Comparison of ENCODE assay signal across 26 mouse cellular contexts in genomic region chr11:33654485-33654884, GRCm38 (mm10). TPM values are rescaled to one million over a fixed set of nuclear protein-coding genes. Genes with fewer than 3 reads are reported as not detected.
DNase-seq lines count a peak whose midpoint lies in the region; ATAC-seq and TF ChIP-seq lines count a peak whose summit lies in the region.
"Had no signal": no experiment of that assay in that cellular context is flagged by ENCODE, and none has a peak within 500 bp of the region (broad histone marks: within the 10 kb centered on the region; RNA-seq: fewer than 3 reads in every experiment).

No protein-coding gene starts in this region.

- ATAC-seq in erythroid progenitor cell, adult 5-6 weeks (replicated peaks; ENCODE audit: low FRiP score, poor library complexity, severe bottlenecking): no peak
- ATAC-seq: activated CD4-positive, CD25-positive, alpha-beta regulatory T cell, adult 4 months; CD4-positive, CD25-positive, alpha-beta regulatory T cell, adult 4 months; Patski had no signal

- peaks cover 0 to 14% of the 10 kb centered on the region in 2 experiments; a peak in 2 of 4 replicates for H3K4me1 ChIP-seq in CH12.LX (ENCODE audit: control insufficient read depth in 1 of 2, insufficient read depth in 2 of 2)
- H3K4me1 ChIP-seq in ES-E14 (ENCODE audit: control insufficient read depth in 2 of 2, insufficient read depth in 2 of 2, low read length in 2 of 2, poor library complexity in 1 of 2): no peaks in the 10 kb centered on the region
- H3K4me1 ChIP-seq in MEL (ENCODE audit: control insufficient read depth in 1 of 2, insufficient read depth in 2 of 2, low read length in 2 of 2): no peaks in the 10 kb centered on the region
- H3K4me1 ChIP-seq in heart, embryonic 10.5 days: no peaks in the 10 kb centered on the region

- H3K27ac ChIP-seq in CH12.LX (ENCODE audit: insufficient read depth, low read depth) (no peak overlapping the region), ES-E14 (ENCODE audit: insufficient read depth, low read depth, low read length, poor library complexity, severe bottlenecking) (no peak overlapping the region), MEL (ENCODE audit: control insufficient read depth, low read depth, low read length) (no peak overlapping the region)
- H3K27ac ChIP-seq in heart, embryonic 10.5 days: no peak overlapping the region

- H3K79me2 ChIP-seq in CH12.LX (replicated peaks; ENCODE audit: control insufficient read depth, extremely low read depth, insufficient read depth, poor library complexity, severe bottlenecking): no peaks in the 10 kb centered on the region
- no peaks in the 10 kb centered on the region for H3K79me2 ChIP-seq in MEL (ENCODE audit: control insufficient read depth, insufficient read depth, low read length, poor library complexity)
- no peaks in the 10 kb centered on the region for H3K79me2 ChIP-seq in myocyte (ENCODE audit: control insufficient read depth, insufficient read depth)

- no peaks in the 10 kb centered on the region for H3K36me3 ChIP-seq in CH12.LX (replicated peaks in 1 of 2; ENCODE audit: control insufficient read depth in 1 of 2, insufficient read depth in 1 of 2, low read length in 1 of 2)
- no peaks in the 10 kb centered on the region for H3K36me3 ChIP-seq in ES-E14 (ENCODE audit: control insufficient read depth, insufficient read depth, low read length, poor library complexity, severe bottlenecking)
- H3K36me3 ChIP-seq in MEL (ENCODE audit: control insufficient read depth in 1 of 2, insufficient read depth in 2 of 2, low read length in 2 of 2): no peaks in the 10 kb centered on the region
- no peaks in the 10 kb centered on the region for H3K36me3 ChIP-seq in myocyte (ENCODE audit: control insufficient read depth, insufficient read depth)
- H3K36me3 ChIP-seq in heart, embryonic 10.5 days: no peaks in the 10 kb centered on the region
- H3K36me3 ChIP-seq: G1E had no signal

- H3K4me2 ChIP-seq in CH12.LX (ENCODE audit: insufficient read depth, low read depth, poor library complexity, severe bottlenecking) (no peak overlapping the region), myocyte (ENCODE audit: low read depth) (peak overlapping the region; percentile 53)

- no peak overlapping the region for H3K4me3 ChIP-seq in CH12.LX (replicated peaks in 1 of 3; ENCODE audit: low read depth in 2 of 3, low read length in 2 of 3, poor library complexity in 1 of 3)
- H3K4me3 ChIP-seq in ES-E14 (ENCODE audit: insufficient read depth in 1 of 2, low read depth in 1 of 2, low read length in 2 of 2, poor library complexity in 1 of 2, severe bottlenecking in 1 of 2): no peak overlapping the region
- H3K4me3 ChIP-seq in MEL (ENCODE audit: control insufficient read depth in 1 of 2, insufficient read depth in 1 of 2, low read depth in 2 of 2, low read length in 2 of 2): no peak overlapping the region
- no peak overlapping the region for H3K4me3 ChIP-seq in myocyte
- no peak overlapping the region for H3K4me3 ChIP-seq in heart, embryonic 10.5 days

- dilution Hi-C loops in CH12.LX (cut with MboI; ENCODE audit: extremely low pct_ligation_motif_present, extremely low pct_unique_long_range_greater_than_20kb, low sequenced_read_pairs): no loop called here

- H3K27me3 ChIP-seq in CH12.LX (replicated peaks): no peaks in the 10 kb centered on the region
- peaks cover 0 to 1% of the 10 kb centered on the region in 2 experiments; a peak in 1 of 4 replicates for H3K27me3 ChIP-seq in MEL (ENCODE audit: control insufficient read depth in 1 of 2, insufficient read depth in 2 of 2, low read length in 2 of 2)
- H3K27me3 ChIP-seq in myocyte (ENCODE audit: control insufficient read depth, insufficient read depth, insufficient read length): no peaks in the 10 kb centered on the region
- H3K27me3 ChIP-seq in heart, embryonic 10.5 days (ENCODE audit: insufficient read depth, poor library complexity, severe bottlenecking): no peaks in the 10 kb centered on the region

- no peak overlapping the region for H3ac ChIP-seq in myocyte (ENCODE audit: control insufficient read depth, insufficient read length)

- no peak for TF ChIP-seq RAD21 in CH12.LX (IDR thresholded peaks at IDR 0.05; ENCODE audit: low read depth, low read length)
- no peak for TF ChIP-seq RAD21 in MEL (IDR thresholded peaks at IDR 0.05; ENCODE audit: low read depth, low read length)

- in situ Hi-C loops in CH12.LX (cut with MboI; ENCODE audit: low pct_ligation_motif_present, low pct_unique_long_range_greater_than_20kb, low sequenced_read_pairs): no loop called here
- in situ Hi-C loops in ES-E14 (cut with MboI; ENCODE audit: low sequenced_read_pairs in 2 of 2, unreplicated experiment in 2 of 2): no loop called here

- H3K9ac ChIP-seq in CH12.LX (ENCODE audit: insufficient read depth, low read depth) (no peak overlapping the region), ES-E14 (ENCODE audit: insufficient read depth, low read depth, low read length, poor library complexity, severe bottlenecking) (no peak overlapping the region), MEL (ENCODE audit: control insufficient read depth, low read depth, low read length, poor library complexity, severe bottlenecking) (no peak overlapping the region)

- DNase-seq in CH12.LX (ENCODE audit: extremely low read depth): no peak
- no peak for DNase-seq in ES-E14 (ENCODE audit: low read depth, low spot score)
- no peak for DNase-seq in MEL (ENCODE audit: low read depth, low spot score)
- DNase-seq in left cerebral cortex, adult 8-10 months (ENCODE audit: low spot score in 2 of 2): no peak
- DNase-seq in layer of hippocampus, postnatal 25 days (ENCODE audit: extremely low spot score in 1 of 2, low spot score in 1 of 2): no peak
- no peak for DNase-seq in heart, embryonic 10.5 days (ENCODE audit: low spot score)
- DNase-seq: adrenal gland, adult 2 months; adrenal gland, adult 8-10 months; adrenal gland, postnatal 10 days; adrenal gland, postnatal 14 days; adrenal gland, postnatal 25 days; adrenal gland, postnatal 36 days; B cell, adult 2 months; cerebellum, adult 11 months; cerebellum, adult 11-12 months; cerebellum, adult 18-20 months; cerebellum, adult 2 months; cerebellum, adult 8-10 months had no signal

- H3K9me3 ChIP-seq in CH12.LX (replicated peaks; ENCODE audit: low read length) (no peaks in the 10 kb centered on the region), ES-E14 (ENCODE audit: control insufficient read depth, insufficient read depth, low read depth, low read length) (no peaks in the 10 kb centered on the region), MEL (replicated peaks; ENCODE audit: insufficient read depth, low read length) (no peaks in the 10 kb centered on the region)
- no peaks in the 10 kb centered on the region for H3K9me3 ChIP-seq in heart, embryonic 10.5 days
- H3K9me3 ChIP-seq: G1E had no signal

- TF ChIP-seq CTCF in CH12.LX (conservative IDR thresholded peaks at IDR 0.05 in 1 of 2, IDR thresholded peaks at IDR 0.05 in 1 of 2; ENCODE audit: low read depth in 2 of 2, low read length in 2 of 2) (no peak), MEL (IDR thresholded peaks at IDR 0.05 in 2 of 3, conservative IDR thresholded peaks at IDR 0.05 in 1 of 3; ENCODE audit: control insufficient read depth in 1 of 3, insufficient read depth in 1 of 3, low read depth in 2 of 3, low read length in 3 of 3, poor library complexity in 1 of 3, severe bottlenecking in 1 of 3) (no peak)

- TF ChIP-seq POLR2A in CH12.LX (IDR thresholded peaks at IDR 0.05; ENCODE audit: low read depth, low read length) (no peak), MEL (IDR thresholded peaks at IDR 0.05; ENCODE audit: control insufficient read depth in 1 of 2, insufficient read depth in 1 of 2, low read depth in 1 of 2, low read length in 2 of 2, poor library complexity in 1 of 2) (no peak), myocyte (IDR thresholded peaks at IDR 0.05; ENCODE audit: insufficient read length, low read depth) (no peak)

- TF ChIP-seq EP300 in CH12.LX (IDR thresholded peaks at IDR 0.05; ENCODE audit: low read length) (no peak), MEL (IDR thresholded peaks at IDR 0.05; ENCODE audit: low read depth in 1 of 2, low read length in 2 of 2) (no peak)

- 76% methylated on average over 2 of the region's 2 CpGs for WGBS in heart, embryonic 10.5 days

TF ChIP-seq in CH12.LX, 34 proteins besides CTCF, POLR2A, EP300 and RAD21 (continues in another document):
- TF ChIP-seq MAFK (IDR thresholded peaks at IDR 0.05; ENCODE audit: insufficient replicate concordance, low read length) (peak; percentile 86), MXI1 (IDR thresholded peaks at IDR 0.05; ENCODE audit: low read depth, low read length) (no peak), MAZ (IDR thresholded peaks at IDR 0.05; ENCODE audit: low read depth, low read length) (no peak)

TF ChIP-seq in ES-E14, 5 proteins besides CTCF, POLR2A, EP300 and RAD21 (continues in another document):
- TF ChIP-seq MAFK (IDR thresholded peaks at IDR 0.05; ENCODE audit: insufficient read depth, low read depth, low read length): peak; percentile 77
- TF ChIP-seq ZNF384 (IDR thresholded peaks at IDR 0.05; ENCODE audit: low read depth, low read length): no peak
- no peak for TF ChIP-seq HCFC1 (IDR thresholded peaks at IDR 0.05; ENCODE audit: borderline replicate concordance, insufficient read depth, low read length)

TF ChIP-seq in MEL, 35 proteins besides CTCF, POLR2A, EP300 and RAD21:
- TF ChIP-seq MAFK (IDR thresholded peaks at IDR 0.05; ENCODE audit: borderline replicate concordance, low read depth, low read length) (peak; percentile 40; the same call in 1 of the 2 replicates), MYC (IDR thresholded peaks at IDR 0.05; ENCODE audit: low read depth, low read length) (no peak)

TF ChIP-seq in myocyte, 11 proteins besides CTCF, POLR2A, EP300 and RAD21 (continues in another document):
- TF ChIP-seq TCF3 (IDR thresholded peaks at IDR 0.05; ENCODE audit: insufficient read length, low read depth) (no peak), REST (IDR thresholded peaks at IDR 0.05; ENCODE audit: insufficient read depth, insufficient read length) (no peak), POLR2AphosphoS2 (IDR thresholded peaks at IDR 0.05; ENCODE audit: insufficient read length, low read depth) (no peak), CEBPB (IDR thresholded peaks at IDR 0.05; ENCODE audit: insufficient read depth, poor library complexity, severe bottlenecking) (no peak)

RNA-seq across cellular contexts. Expression of gene D130052B06Rik, which starts 55.4 kb away (rescaled TPM):
- total RNA-seq in CH12.LX (2012; rRNA removed): not detected in 2 replicates
- total RNA-seq in CH12.LX (2014; rRNA removed): not detected in 2 replicates
- polyA plus RNA-seq in CH12.LX (2012; ENCODE audit: insufficient read length, low read depth): not detected in 2 replicates
- total RNA-seq in ES-E14 (2012; rRNA removed): 0.09 TPM in 1 of 2 replicates, not detected in the other
- total RNA-seq in MEL (2012; rRNA removed): not detected in 2 replicates
- not detected for polyA plus RNA-seq in MEL (2012; ENCODE audit: insufficient read depth in 1 of 2, insufficient read length in 2 of 2, low read depth in 1 of 2, low replicate concordance in 2 of 2, missing spikeins in 1 of 2)
- not detected for polyA plus RNA-seq in myocyte (2012; fragmentation: generic; extraction: Trizol)
- total RNA-seq in left cerebral cortex, adult 8-10 months (2022): not detected
- not detected for total RNA-seq in layer of hippocampus, postnatal 25 days (2021)
- total RNA-seq in erythroid progenitor cell, adult 5-6 weeks (2015; ENCODE audit: low replicate concordance): not detected in 2 replicates
- not detected in 2 replicates for total RNA-seq in erythroid progenitor cell, adult 5-6 weeks (2017; ENCODE audit: low replicate concordance)
- polyA plus RNA-seq in heart, embryonic 10.5 days (2016; fragmentation: Nextera tagmentation; extraction: Ambion mirVana): not detected in 2 replicates
- total RNA-seq: adrenal gland, adult 18-20 months; adrenal gland, adult 2 months; adrenal gland, adult 8-10 months; adrenal gland, postnatal 10 days; adrenal gland, postnatal 14 days; adrenal gland, postnatal 25 days; adrenal gland, postnatal 36 days had no signal
- polyA plus RNA-seq: activated CD4-positive, CD25-positive, alpha-beta regulatory T cell, adult 4 months; adrenal gland, adult 2 months; C2C12; CD4-positive, CD25-positive, alpha-beta regulatory T cell, adult 4 months; cerebellum, adult 2 months; G1E; Patski had no signal

Comparison
In these comparisons a context has a peak if more than half of its experiments do, and no peak if none do; other contexts are left out.
1. Of the 35 proteins assayed by ChIP-seq in both MEL and CH12.LX: peak only in MEL: none; only in CH12.LX: none; in both: MAFK; in neither: 34.